Mouse (Mus musculus) liver, embryonic 18 days (tissue): ENCODE data around the gene Psmd13. TPM values are rescaled to one million over a fixed set of nuclear protein-coding genes. Genes with fewer than 3 reads are reported as not detected.

ENCODE experiments used
- polyA plus RNA-seq: library from polyadenylated mRNA; depleted of rRNA; stranded (reverse); fragments of >200 nt; gene quantifications from 2 replicates; pipeline ENCODE4 v1.2.3, GENCODE M21; 2012; rRNA removed

Gene Psmd13
- 36.4 TPM in 2 replicates for polyA plus RNA-seq

GRCm38 (mm10) chr7:140881696-140882468 is at the start of gene Psmd13, which contains the start of gene Sirt3:
Gene Psmd13, plus strand, starts transcription at chr7:140881968.
Gene Sirt3, minus strand, starts transcription at chr7:140882309.

GRCm38 (mm10) chr7:140834968-140835757 is 46.6 kb upstream of the Psmd13 start, which contains the start of gene Urah:
Gene Urah, plus strand, starts transcription at chr7:140835018.

GRCm38 (mm10) chr7:140844905-140845665 is 36.7 kb upstream of the Psmd13 start, which contains the start of gene Scgb1c1:
Gene Scgb1c1, plus strand, starts transcription at chr7:140845547.

DNA sequence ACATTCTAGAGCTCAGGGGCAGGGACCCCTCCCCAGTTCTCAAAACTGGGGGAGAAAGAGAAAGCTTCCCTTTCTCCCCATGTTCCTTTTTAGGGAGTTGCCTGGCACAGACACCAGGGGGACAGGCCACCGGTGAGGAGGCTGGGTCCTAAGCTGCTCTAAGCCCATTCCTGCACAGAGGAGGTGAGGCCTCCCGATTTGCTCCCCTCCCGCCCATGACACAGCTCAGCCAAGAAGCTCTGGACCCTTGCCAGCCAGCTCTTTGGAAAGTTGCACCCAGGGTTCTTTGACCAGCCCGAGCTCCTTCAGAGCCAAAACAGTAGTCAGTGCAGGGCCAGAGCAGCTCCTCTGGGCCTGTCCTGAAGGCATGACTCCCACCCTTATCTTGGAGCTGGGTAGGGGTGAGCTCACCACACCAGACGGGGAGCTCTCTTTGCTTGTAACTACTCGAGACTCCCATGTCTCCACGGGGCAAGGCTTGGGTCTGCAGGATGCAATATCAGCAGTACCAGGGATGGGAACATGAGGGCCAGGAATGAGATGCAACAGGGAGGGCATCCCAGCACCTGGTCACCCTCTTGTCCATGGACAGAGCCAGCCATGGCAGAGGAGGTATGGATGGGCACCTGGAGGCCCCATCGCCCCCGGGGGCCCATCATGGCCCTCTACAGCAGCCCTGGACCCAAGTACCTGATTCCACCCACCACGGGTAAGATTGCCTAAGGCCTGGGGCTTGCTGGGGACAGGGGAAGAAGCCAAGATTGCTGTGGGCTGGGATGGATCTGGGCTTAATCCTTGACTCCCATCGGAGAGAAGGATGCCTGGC is 33.8 kb upstream of the Psmd13 start, which contains the start of gene Odf3:
Odf3 (plus strand) TSS at position 51 of the 826 bp plus-strand sequence.

GRCm38 (mm10) chr7:140855860-140856784 is 25.6 kb upstream of the Psmd13 start, which contains the start of gene Gm45785:
Gene Gm45785, minus strand, starts transcription at chr7:140856331.

DNA sequence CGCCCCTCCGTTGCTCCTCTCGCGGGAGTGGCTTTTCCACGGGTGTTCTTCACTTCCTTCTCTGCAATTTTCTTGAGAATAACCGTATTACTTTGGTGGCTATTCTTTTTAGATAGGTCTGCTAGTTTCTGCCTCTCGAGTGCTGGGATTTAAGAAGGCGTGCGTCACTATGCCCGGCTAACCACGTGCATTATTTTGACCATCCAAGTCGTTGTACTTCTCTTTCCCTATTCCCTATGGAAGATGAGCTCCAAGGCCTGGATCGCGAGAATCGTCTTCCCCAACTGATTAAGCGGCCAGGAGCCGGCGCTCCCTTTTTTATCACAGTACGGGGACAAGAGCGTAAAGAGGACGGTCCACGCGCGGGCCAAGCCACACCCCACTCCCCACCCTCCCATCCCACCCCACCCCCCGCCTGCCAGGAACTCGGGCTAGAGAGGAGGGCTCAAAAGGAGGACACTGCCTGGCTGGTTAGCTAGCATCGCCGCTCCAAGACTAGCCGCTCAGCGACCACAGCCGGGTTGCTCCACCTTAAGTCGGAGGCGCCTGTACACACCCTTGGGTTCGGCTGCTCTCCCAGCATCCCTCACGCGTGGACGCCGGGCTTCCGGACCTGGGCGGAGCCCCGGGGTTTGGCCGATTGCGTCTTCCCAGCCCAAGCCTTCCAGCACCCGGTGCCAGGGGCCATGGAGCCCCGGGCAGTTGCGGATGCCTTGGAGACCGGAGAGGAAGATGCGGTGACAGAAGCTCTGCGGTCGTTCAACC is 24.8 kb upstream of the Psmd13 start, which contains the start of gene Ric8a:
Ric8a (plus strand) TSS at position 173 of the 765 bp plus-strand sequence.

DNA sequence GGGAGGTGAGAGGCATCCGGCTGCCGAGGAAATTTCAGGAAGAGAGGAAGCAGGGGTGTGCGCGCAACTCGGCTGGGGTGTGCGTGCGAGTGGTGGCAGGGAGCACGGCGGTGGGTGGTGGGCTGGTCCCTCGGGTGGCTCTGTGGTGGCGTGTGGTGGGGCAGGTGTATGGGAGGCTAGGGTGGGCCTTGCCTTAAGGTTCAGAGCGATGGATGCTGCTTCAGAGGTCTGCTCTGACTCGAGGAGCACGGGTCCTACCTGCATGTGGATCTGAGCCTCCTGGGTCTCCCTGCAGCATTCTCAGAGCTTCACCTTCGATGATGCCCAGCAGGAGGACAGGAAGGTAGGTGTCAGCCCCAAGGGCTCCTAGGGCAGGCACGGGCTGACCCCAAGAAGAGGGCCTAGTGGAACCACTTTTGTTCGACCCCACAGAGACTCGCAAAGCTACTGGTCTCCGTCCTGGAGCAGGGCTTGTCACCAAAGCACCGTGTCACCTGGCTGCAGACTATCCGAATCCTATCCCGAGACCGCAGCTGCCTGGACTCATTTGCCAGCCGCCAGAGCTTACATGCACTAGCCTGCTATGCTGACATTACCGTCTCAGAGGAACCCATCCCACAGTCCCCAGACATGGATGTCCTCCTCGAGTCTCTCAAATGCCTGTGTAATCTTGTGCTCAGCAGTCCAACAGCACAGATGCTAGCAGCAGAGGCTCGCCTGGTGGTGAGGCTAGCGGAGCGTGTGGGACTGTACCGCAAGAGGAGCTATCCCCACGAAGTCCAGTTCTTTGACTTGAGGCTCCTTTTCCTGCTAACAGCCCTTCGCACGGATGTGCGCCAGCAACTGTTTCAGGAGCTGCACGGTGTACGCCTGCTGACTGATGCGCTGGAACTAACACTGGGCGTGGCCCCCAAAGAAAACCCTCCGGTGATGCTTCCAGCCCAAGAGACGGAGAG is 23.9 kb upstream of the Psmd13 start, which contains the start of gene Bet1l:
Bet1l (minus strand) TSS at position 28 of the 956 bp plus-strand sequence.

DNA sequence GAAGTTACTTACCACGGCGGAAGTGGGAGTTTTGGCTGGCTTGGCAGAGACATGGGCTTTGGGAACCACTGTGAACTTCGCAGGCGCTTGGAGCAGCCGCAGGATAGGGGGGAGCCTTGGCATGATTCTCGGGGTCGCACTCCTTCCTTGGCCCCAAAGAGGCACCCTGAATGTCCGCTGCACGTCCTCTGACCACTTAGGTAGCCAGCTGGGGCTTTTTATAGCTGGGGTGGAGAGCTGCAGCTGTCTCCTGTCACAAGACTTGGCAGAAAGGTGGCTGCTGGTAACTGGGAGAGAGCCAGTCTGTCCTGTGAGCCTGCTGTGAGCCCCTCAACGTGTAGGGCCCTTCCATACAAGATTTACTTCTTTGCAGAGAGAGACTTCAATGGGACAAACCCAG is 18.5 kb downstream of the Psmd13 start, which contains the start of gene Cox8b:
Cox8b (minus strand) TSS at position 227 of the 400 bp plus-strand sequence.

DNA sequence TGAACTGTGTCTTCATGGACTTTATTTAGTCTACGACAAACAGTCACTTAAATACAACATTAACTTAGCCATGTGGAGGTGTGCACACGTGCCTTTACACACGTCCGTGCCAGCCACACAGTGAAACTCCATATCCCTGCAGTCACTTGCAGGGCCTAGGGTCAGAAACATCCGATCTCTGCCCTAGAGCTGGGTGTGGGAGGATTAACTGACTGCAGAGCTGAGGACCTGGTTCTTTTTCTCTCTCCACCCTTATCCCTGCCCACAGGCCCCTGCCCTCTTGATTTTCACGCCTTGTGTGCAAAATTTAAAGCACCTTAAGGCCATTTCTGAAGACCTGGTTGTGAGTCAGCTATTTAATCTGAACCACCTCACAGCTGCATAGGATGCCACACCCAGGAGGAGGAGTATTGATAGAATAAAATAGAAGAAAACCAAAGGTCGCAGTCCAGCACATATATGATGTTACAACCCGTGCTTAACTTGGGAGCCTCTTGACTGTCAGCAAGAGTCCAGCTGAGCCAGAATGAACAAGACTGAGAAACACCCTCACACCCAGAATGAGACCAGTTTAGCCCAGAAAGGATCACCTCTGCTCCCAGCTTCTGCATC is 38.8 kb downstream of the Psmd13 start, which contains the start of gene Nlrp6:
Nlrp6 (plus strand) TSS at position 485 of the 612 bp plus-strand sequence.

DNA sequence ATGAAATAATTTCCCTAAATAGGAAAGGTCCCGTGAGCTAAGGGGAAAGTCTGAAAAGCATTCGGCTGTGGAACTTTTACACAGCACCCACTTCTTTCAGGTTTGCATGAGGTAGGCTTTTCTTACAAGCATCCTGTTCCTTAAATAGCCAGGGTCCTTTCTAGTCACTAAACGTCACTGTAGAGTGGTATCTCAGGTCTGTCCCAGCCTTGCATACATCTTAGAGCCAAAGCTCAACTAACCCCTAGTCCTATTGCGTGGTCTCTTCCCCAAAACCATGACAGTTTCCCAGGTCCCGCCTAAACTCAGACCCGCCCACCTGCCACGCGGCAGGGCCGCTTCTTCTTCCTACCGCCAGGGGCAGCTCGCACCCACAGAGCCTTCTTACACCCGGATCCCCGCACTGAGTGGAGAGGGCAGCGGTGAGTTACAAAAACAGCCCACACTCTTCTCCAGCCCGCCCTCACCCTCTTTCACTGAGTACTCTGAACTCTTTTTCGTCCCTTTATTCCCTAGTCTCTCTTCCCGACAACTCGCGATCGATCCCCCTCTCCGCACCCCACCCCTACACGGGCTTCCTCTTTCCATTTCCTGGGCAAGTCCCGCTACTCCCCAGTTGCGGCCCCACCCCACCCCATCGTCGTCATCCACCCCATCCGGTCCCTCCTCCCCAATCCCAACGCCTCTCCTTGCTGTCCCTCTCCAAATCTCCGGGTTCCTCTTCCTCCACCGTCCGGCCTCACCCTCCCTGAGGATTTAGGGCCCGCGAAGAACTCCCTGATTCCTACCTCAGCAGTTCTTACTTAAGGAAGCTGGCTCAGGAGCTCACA is 59.7 kb downstream of the Psmd13 start, which contains the start of gene Pgghg:
Pgghg (plus strand) TSS at position 170 of the 830 bp plus-strand sequence.

Other genes with a start within 250 kb of the Psmd13 start
- gene Olfr53, start 235.5 kb upstream of the Psmd13 start, polyA plus RNA-seq = not detected in 2 replicates
- not detected in 2 replicates for gene Olfr539, start 222.0 kb upstream of the Psmd13 start, polyA plus RNA-seq
- gene Olfr45, start 200.0 kb upstream of the Psmd13 start, polyA plus RNA-seq = not detected in 2 replicates
- gene Olfr541, start 184.7 kb upstream of the Psmd13 start, polyA plus RNA-seq = not detected in 2 replicates
- 60.5 and 91.1 TPM in 2 replicates for gene Cyp2e1, start 118.2 kb upstream of the Psmd13 start, polyA plus RNA-seq
- gene Syce1, start 94.1 kb upstream of the Psmd13 start, polyA plus RNA-seq = 0.06 and 0.07 TPM in 2 replicates
- gene Zfp941, start 59.8 kb upstream of the Psmd13 start, polyA plus RNA-seq = 0.17 and 0.21 TPM in 2 replicates
- gene Urah, start 47.0 kb upstream of the Psmd13 start, polyA plus RNA-seq = 112 and 142 TPM in 2 replicates
- gene Scgb1c1, start 36.4 kb upstream of the Psmd13 start, polyA plus RNA-seq = not detected in 2 replicates
- not detected in 2 replicates for gene Odf3, start 34.2 kb upstream of the Psmd13 start, polyA plus RNA-seq
- not detected in 2 replicates for gene Gm45785, start 25.6 kb upstream of the Psmd13 start, polyA plus RNA-seq
- gene Ric8a, start 25.0 kb upstream of the Psmd13 start, polyA plus RNA-seq = 17.1 and 20.2 TPM in 2 replicates
- gene Bet1l, start 24.4 kb upstream of the Psmd13 start, polyA plus RNA-seq = 18.5 TPM in 2 replicates
- 46.5 and 51.9 TPM in 2 replicates for gene Sirt3, start 341 bp downstream of the Psmd13 start, polyA plus RNA-seq
- 0.19 and 0.20 TPM in 2 replicates for gene Cox8b, start 18.5 kb downstream of the Psmd13 start, polyA plus RNA-seq
- 61.4 and 61.9 TPM in 2 replicates for gene Nlrp6, start 38.9 kb downstream of the Psmd13 start, polyA plus RNA-seq
- gene Pgghg, start 59.4 kb downstream of the Psmd13 start, polyA plus RNA-seq = 12.3 and 13.2 TPM in 2 replicates
- 0.67 and 0.85 TPM in 2 replicates for gene Ifitm5, start 68.3 kb downstream of the Psmd13 start, polyA plus RNA-seq
- 0.14 TPM in 1 of 2 replicates, not detected in the other for gene Gm45717, start 74.0 kb downstream of the Psmd13 start, polyA plus RNA-seq
- 552 and 564 TPM in 2 replicates for gene Ifitm2, start 74.0 kb downstream of the Psmd13 start, polyA plus RNA-seq
- gene Ifitm1, start 85.3 kb downstream of the Psmd13 start, polyA plus RNA-seq = 53.0 and 54.4 TPM in 2 replicates
- gene Ifitm3, start 128.8 kb downstream of the Psmd13 start, polyA plus RNA-seq = 164 and 239 TPM in 2 replicates
- gene Ifitm6, start 136.0 kb downstream of the Psmd13 start, polyA plus RNA-seq = 193 and 325 TPM in 2 replicates
- gene Gm17387, start 147.2 kb downstream of the Psmd13 start, polyA plus RNA-seq = not detected in 2 replicates
- gene B4galnt4, start 179.1 kb downstream of the Psmd13 start, polyA plus RNA-seq = 0.46 and 0.61 TPM in 2 replicates
- 0.74 and 0.85 TPM in 2 replicates for gene Pkp3, start 196.2 kb downstream of the Psmd13 start, polyA plus RNA-seq
- gene Sigirr, start 218.6 kb downstream of the Psmd13 start, polyA plus RNA-seq = 17.1 and 19.8 TPM in 2 replicates
- gene Ano9, start 235.8 kb downstream of the Psmd13 start, polyA plus RNA-seq = 7.8 and 10.3 TPM in 2 replicates
- 41.9 and 44.3 TPM in 2 replicates for gene Ptdss2, start 240.4 kb downstream of the Psmd13 start, polyA plus RNA-seq